Mouse (Mus musculus) limb, embryonic 15.5 days (tissue): ENCODE measurements around the gene Mas1. TPM values are rescaled to one million over a fixed set of nuclear protein-coding genes. Genes with fewer than 3 reads are reported as not detected.
"Not testable (repeated sequence)": the region's sequence is repeated elsewhere in the genome, so short reads cannot be mapped to it uniquely, and the experiment has no call there.

Experiments used
- ATAC-seq: fragments of 200-750 bp; cut with Nextera tagmentation; 2 replicates; pipeline ENCODE4 v1.8.0; 2017; ENCODE audit warnings: low read depth, moderate TSS enrichment; ENCODE audit not compliant: insufficient number of reproducible peaks, low FRiP score, low TSS enrichment
- H3K27ac ChIP-seq: fragments of 300-500 bp; sonication (generic); 2 replicates; pipeline ENCODE4 v1.5.1; 2015; ENCODE audit warnings: moderate library complexity, mild to moderate bottlenecking, inconsistent platforms
- H3K27me3 ChIP-seq: fragments of 300-500 bp; sonication (generic); 2 replicates; pipeline ENCODE4 v1.6.1; 2015; ENCODE audit warnings: inconsistent platforms
- H3K36me3 ChIP-seq: fragments of 300-500 bp; sonication (generic); 2 replicates; pipeline ENCODE4 v1.6.1; 2015; ENCODE audit warnings: inconsistent platforms
- H3K4me1 ChIP-seq: fragments of 300-500 bp; sonication (generic); 2 replicates; pipeline ENCODE4 v1.6.1; 2015; ENCODE audit warnings: inconsistent platforms
- H3K4me2 ChIP-seq: fragments of 300-500 bp; sonication (generic); 2 replicates; pipeline ENCODE4 v1.6.1; 2015; ENCODE audit warnings: mild to moderate bottlenecking, inconsistent platforms
- H3K4me3 ChIP-seq: fragments of 300-500 bp; sonication (generic); 2 replicates; pipeline ENCODE4 v1.5.1; 2015; ENCODE audit warnings: mild to moderate bottlenecking, inconsistent platforms
- H3K9ac ChIP-seq: fragments of 300-500 bp; sonication (generic); 2 replicates; pipeline ENCODE4 v1.6.1; 2015; ENCODE audit warnings: inconsistent platforms
- H3K9me3 ChIP-seq: fragments of 300-500 bp; sonication (generic); 2 replicates; pipeline ENCODE4 v1.6.1; 2016; ENCODE audit warnings: inconsistent platforms
- WGBS: fragments of 180-500 bp; shearing (Covaris S2); methylation state at CpG from one replicate; pipeline ENCODE4 v1.1.7; 2015; 5-methylcytosine and 5-hydroxymethylcytosine counted together
- polyA plus RNA-seq: library from polyadenylated mRNA; unstranded; fragments of >200 nt; fragmentation: Nextera tagmentation; extraction: Ambion mirVana; gene quantifications from 2 replicates; pipeline ENCODE4 v1.2.1, GENCODE M21; 2015

The Mas1 gene
- polyA plus RNA-seq, 1 experiment from 2014 or later: 1.5 TPM

- no peaks in the 10 kb centered on the region for H3K27me3 ChIP-seq
- H3K36me3 ChIP-seq: peaks cover 17% of the 10 kb centered on the region; the same call in 1 of the 2 replicates
- H3K27ac ChIP-seq: 0 out of 2 replicates have a peak overlapping the region, but pooled peaks have one; percentile 83
- peaks cover 15% of the 10 kb centered on the region for H3K4me1 ChIP-seq
- no peak overlapping the region for H3K9ac ChIP-seq
- 90% methylated on average over 6 of the region's 6 CpGs for WGBS
- H3K9me3 ChIP-seq: no peaks in the 10 kb centered on the region
- ATAC-seq: no peak
- H3K4me2 ChIP-seq: no peak overlapping the region
- no peak overlapping the region for H3K4me3 ChIP-seq
Observed at GRCm38 (mm10) chr17:12902291-12902690, 34.3 kb upstream of the Mas1 start.

- not testable (repeated sequence) for ATAC-seq, H3K4me3 ChIP-seq, H3K27me3 ChIP-seq, H3K9ac ChIP-seq, H3K9me3 ChIP-seq, H3K4me2 ChIP-seq
- H3K4me1 ChIP-seq: peaks cover 14% of the 10 kb centered on the region
- H3K27ac ChIP-seq: peak overlapping the region; percentile 27; the same call in 1 of the 2 replicates
- 35% methylated on average over 2 of the region's 2 CpGs for WGBS
- H3K36me3 ChIP-seq: peaks cover 11% of the 10 kb centered on the region; the same call in 1 of the 2 replicates
Observed at GRCm38 (mm10) chr17:12898607-12899006, 30.7 kb upstream of the Mas1 start.

GRCm38 (mm10) chr17:12897674-12898073 is 29.7 kb upstream of the Mas1 start:
- H3K9ac ChIP-seq: no peak overlapping the region
- peaks cover 9% of the 10 kb centered on the region; the same call in 1 of the 2 replicates for H3K36me3 ChIP-seq
- no peaks in the 10 kb centered on the region for H3K9me3 ChIP-seq
- ATAC-seq: no peak
- 84% methylated on average over 5 of the region's 5 CpGs for WGBS
- peaks cover 5% of the 10 kb centered on the region for H3K4me1 ChIP-seq
- no peaks in the 10 kb centered on the region for H3K27me3 ChIP-seq
- H3K4me3 ChIP-seq: no peak overlapping the region
- 0 out of 2 replicates have a peak overlapping the region, but pooled peaks have one; percentile 18 for H3K27ac ChIP-seq
- no peak overlapping the region for H3K4me2 ChIP-seq

DNA sequence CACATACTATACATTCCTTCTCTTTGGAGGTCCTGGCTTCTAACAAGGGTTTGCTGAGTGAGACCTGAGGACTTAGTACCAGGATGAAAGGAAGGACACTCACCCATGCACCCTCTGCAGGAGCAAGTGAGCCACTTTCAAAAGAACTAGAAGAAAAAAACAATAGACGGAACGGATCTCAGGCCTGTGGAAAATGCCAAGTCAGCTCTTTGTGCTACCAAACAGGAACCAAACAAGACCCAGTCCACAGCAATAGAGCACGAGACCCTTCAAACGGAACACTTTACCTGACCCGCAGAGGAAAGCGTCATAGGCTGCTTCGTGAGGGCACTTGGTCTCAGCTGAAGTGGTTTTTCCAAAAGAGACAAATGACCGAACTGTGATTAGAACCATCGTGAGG is 24.1 kb upstream of the Mas1 start:
- Histone ChIP-seq H3K9me3 (no peaks in the 10 kb centered on the region), H3K9ac (no peak overlapping the region), H3K27me3 (no peaks in the 10 kb centered on the region), H3K36me3 (no peaks in the 10 kb centered on the region), H3K4me1 (peaks cover 6% of the 10 kb centered on the region), H3K4me2 (no peak overlapping the region), H3K27ac (no peak overlapping the region), H3K4me3 (no peak overlapping the region)
- 88% methylated on average over 9 of the region's 9 CpGs for WGBS
- no peak for ATAC-seq

- ATAC-seq: no peak
- Histone ChIP-seq H3K9ac (no peak overlapping the region), H3K36me3 (no peaks in the 10 kb centered on the region), H3K4me1 (peaks cover 12% of the 10 kb centered on the region), H3K27me3 (no peaks in the 10 kb centered on the region), H3K27ac (no peak overlapping the region), H3K4me2 (no peak overlapping the region), H3K9me3 (no peaks in the 10 kb centered on the region), H3K4me3 (no peak overlapping the region)
- 83% methylated on average over 4 of the region's 4 CpGs for WGBS
Observed at GRCm38 (mm10) chr17:12891054-12891453, 23.1 kb upstream of the Mas1 start.

GRCm38 (mm10) chr17:12887021-12887775 is 19.3 kb upstream of the Mas1 start:
- WGBS: 57% methylated on average over 15 of the region's 15 CpGs

DNA sequence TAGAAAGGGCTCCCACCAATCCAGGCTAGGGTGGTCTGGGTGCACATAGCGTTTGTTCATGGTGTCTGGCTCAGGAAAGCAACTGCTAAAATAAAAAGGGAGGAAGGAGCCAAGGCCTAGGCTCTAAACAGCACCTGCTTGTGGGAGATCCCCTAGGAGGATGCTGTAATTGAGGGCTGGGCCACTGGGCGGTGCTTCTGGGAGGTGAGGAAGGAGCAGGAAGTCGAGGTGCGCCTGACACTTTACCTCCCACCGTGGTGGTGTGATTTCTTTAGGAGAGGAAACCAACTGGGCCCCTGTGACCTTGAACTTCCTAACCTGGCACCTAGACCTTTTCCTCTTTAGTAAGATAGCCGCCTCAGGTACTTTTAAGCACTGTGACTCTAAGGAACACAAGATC is 18.7 kb upstream of the Mas1 start:
- no peaks in the 10 kb centered on the region for H3K27me3 ChIP-seq
- H3K36me3 ChIP-seq: no peaks in the 10 kb centered on the region
- no peak for ATAC-seq
- H3K27ac ChIP-seq: 0 out of 2 replicates have a peak overlapping the region, but pooled peaks have one; percentile 22
- no peak overlapping the region for H3K4me3 ChIP-seq
- no peaks in the 10 kb centered on the region for H3K9me3 ChIP-seq
- no peak overlapping the region for H3K4me2 ChIP-seq
- H3K4me1 ChIP-seq: peaks cover 12% of the 10 kb centered on the region
- WGBS: 25% methylated on average over 6 of the region's 6 CpGs
- no peak overlapping the region for H3K9ac ChIP-seq

More at GRCm38 (mm10) chr17:12887021-12887775, 19.3 kb upstream of the Mas1 start:
- Histone ChIP-seq H3K36me3 (no peaks in the 10 kb centered on the region), H3K4me2 (no peak overlapping the region), H3K4me3 (no peak overlapping the region), H3K27ac (0 out of 2 replicates have a peak overlapping the region, but pooled peaks have one; percentile 59), H3K27me3 (no peaks in the 10 kb centered on the region), H3K4me1 (peaks cover 12% of the 10 kb centered on the region), H3K9me3 (no peaks in the 10 kb centered on the region), H3K9ac (no peak overlapping the region)
- 0 out of 2 replicates have a peak, but pooled peaks have one; percentile 28 for ATAC-seq

- no peak overlapping the region for H3K9ac ChIP-seq
- H3K4me1 ChIP-seq: peaks cover 3% of the 10 kb centered on the region; the same call in 1 of the 2 replicates
- no peak overlapping the region for H3K27ac ChIP-seq
- 89% methylated on average over 1 of the region's 1 CpGs for WGBS
- no peaks in the 10 kb centered on the region for H3K27me3 ChIP-seq
- no peaks in the 10 kb centered on the region for H3K9me3 ChIP-seq
- ATAC-seq: no peak
- no peaks in the 10 kb centered on the region for H3K36me3 ChIP-seq
- H3K4me2 ChIP-seq: no peak overlapping the region
- no peak overlapping the region for H3K4me3 ChIP-seq
Observed at GRCm38 (mm10) chr17:12881216-12881615, 13.3 kb upstream of the Mas1 start.

DNA sequence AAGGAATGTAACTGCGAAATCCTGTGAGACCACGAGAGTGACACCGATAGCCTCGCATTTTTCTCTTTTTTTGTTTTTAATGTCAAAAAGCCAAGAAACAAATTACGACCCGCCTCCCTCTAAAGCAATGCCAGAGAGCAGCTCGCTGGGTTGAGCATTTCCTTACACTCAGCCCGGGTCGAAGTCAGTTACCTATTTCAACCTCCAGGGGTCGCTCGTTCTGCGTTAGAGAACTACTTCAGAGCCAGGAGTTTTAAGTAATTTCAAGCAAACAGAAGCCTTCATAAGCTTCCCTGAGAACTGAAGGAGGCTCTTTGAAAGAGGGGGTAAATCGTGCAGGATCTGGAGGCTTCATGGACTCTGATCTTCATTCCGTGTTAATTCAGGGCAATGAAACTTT is 12.2 kb upstream of the Mas1 start:
- no peaks in the 10 kb centered on the region for H3K9me3 ChIP-seq
- no peaks in the 10 kb centered on the region for H3K36me3 ChIP-seq
- WGBS: 2% methylated on average over 14 of the region's 14 CpGs
- peak overlapping the region; percentile 46 for H3K4me2 ChIP-seq
- peak overlapping the region; percentile 18; the same call in 1 of the 2 replicates for H3K4me3 ChIP-seq
- H3K4me1 ChIP-seq: peaks cover 3% of the 10 kb centered on the region; the same call in 1 of the 2 replicates
- H3K9ac ChIP-seq: no peak overlapping the region
- 0 out of 2 replicates have a peak overlapping the region, but pooled peaks have one; percentile 24 for H3K27ac ChIP-seq
- ATAC-seq: no peak
- H3K27me3 ChIP-seq: no peaks in the 10 kb centered on the region

- Histone ChIP-seq H3K36me3 (no peaks in the 10 kb centered on the region), H3K27me3 (no peaks in the 10 kb centered on the region; the same call in 1 of the 2 replicates), H3K9me3 (no peaks in the 10 kb centered on the region), H3K27ac (no peak within 1 kb of the TSS), H3K4me2 (no peak within 1 kb of the TSS), H3K9ac (no peak within 1 kb of the TSS), H3K4me1 (peaks cover 20% of the 10 kb centered on the region), H3K4me3 (no peak within 1 kb of the TSS)
- 73% methylated on average over 5 of the region's 5 CpGs for WGBS
- ATAC-seq: no peak
Observed at GRCm38 (mm10) chr17:12875734-12876133, 7.8 kb upstream of the Mas1 start, which contains the start of gene Mrgprh. Gene Mrgprh (plus strand): TSS chr17:12876034.

DNA sequence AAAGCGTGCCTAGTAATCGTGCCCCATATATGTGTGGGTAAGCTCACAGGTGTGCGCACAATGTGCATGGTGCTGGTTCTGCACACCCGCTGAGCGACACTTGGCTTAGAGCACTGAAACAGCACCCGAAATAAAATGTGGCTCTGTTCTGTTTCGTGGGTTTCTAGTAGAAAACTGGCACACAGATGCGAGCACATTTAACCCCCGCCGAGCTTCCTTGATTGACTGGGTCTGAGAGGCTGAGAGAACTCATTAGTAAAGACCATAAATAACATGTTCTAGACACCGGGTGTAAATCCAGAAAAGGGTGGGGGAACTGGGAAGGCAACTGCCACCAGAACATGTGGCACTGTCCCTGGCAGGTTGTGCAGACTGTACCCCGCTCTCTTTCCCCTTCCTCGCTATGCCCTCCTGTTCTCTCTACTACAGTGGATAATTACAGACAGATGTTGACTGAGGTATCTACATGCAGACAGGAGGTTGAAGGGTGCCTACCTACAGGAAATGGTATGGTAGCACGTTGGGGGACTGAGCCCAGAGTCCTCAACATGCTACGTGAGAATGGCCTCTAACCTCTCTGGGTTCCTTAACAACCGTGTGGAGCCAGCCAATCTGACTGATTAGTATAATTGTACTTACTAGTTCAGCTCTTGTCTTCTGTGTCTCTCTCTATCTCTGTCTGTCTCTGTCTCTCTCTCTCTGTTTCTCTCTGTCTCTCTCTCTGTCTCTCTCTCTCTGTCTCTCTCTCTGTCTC is 4.5 kb upstream of the Mas1 start:
- Histone ChIP-seq H3K4me3 (no peak overlapping the region), H3K9ac (no peak overlapping the region; the same call in 1 of the 2 replicates), H3K27ac (no peak overlapping the region), H3K4me1 (peaks cover 29% of the 10 kb centered on the region), H3K4me2 (peak overlapping the region; percentile 34), H3K9me3 (no peaks in the 10 kb centered on the region), H3K36me3 (no peaks in the 10 kb centered on the region), H3K27me3 (no peaks in the 10 kb centered on the region; the same call in 1 of the 2 replicates)
- ATAC-seq: 0 out of 2 replicates have a peak, but pooled peaks have one; percentile 32
- WGBS: 26% methylated on average over 16 of the region's 16 CpGs
